Mouse (Mus musculus): ENCODE data around the gene Stxbp3. TPM values are rescaled to one million over a fixed set of nuclear protein-coding genes. Genes with fewer than 3 reads are reported as not detected.
"Not testable (repeated sequence)": the region's sequence is repeated elsewhere in the genome, so short reads cannot be mapped to it uniquely, and the experiment has no call there.

The Stxbp3 gene
- polyA plus RNA-seq (2016; fragmentation: Nextera tagmentation; extraction: Ambion mirVana) = 23.2 and 25.1 TPM in 2 replicates

GRCm38 (mm10) chr3:108840000-108840715, at the start of gene Stxbp3:
Stxbp3 (minus strand) TSS chr3:108840526.
- peak within 1 kb of the TSS; percentile 74 for H3K4me2 ChIP-seq (replicated peaks)
- H3K4me3 ChIP-seq = peak within 1 kb of the TSS; percentile 70
- WGBS = under 1% methylated on average over 56 of the region's 56 CpGs
- H3K9me3 ChIP-seq (replicated peaks) = no peaks in the 10 kb centered on the region
- peak within 1 kb of the TSS; percentile 66 for H3K27ac ChIP-seq
- peak within 1 kb of the TSS; percentile 60 for H3K9ac ChIP-seq
- H3K27me3 ChIP-seq = no peaks in the 10 kb centered on the region
- no peaks in the 10 kb centered on the region for H3K36me3 ChIP-seq
- peaks cover 5% of the 10 kb centered on the region for H3K4me1 ChIP-seq
- ATAC-seq (ENCODE audit: low FRiP score) = peak; percentile 97

DNA sequence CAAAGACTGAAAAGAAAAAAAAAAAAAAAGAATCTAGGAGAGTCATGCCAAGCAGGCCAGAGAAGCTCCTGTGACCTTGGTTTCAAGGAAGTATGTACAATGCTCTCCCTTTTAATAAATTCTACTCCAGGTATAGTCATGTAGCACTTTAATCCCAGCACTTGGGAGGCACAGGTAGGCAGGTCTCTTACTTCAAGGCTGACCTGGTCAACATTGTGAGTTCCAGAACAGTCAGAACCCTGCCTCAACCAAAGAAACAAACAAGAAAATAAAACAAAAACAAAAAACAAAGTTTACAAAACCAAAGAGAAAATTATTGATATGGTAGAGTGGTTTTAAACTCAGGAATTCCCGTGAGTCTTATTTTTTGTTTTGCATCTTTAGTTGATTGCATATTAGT, 49.6 kb upstream of the Stxbp3 start, which contains the start of gene Fndc7:
Fndc7 (minus strand) TSS at position 101 of the 400 bp plus-strand sequence.
- no peaks in the 10 kb centered on the region for H3K9me3 ChIP-seq (replicated peaks)
- no peak for ATAC-seq (ENCODE audit: low FRiP score)
- no peak within 1 kb of the TSS for H3K27ac ChIP-seq
- H3K27me3 ChIP-seq = no peaks in the 10 kb centered on the region
- H3K4me3 ChIP-seq = no peak within 1 kb of the TSS
- H3K36me3 ChIP-seq = no peaks in the 10 kb centered on the region
- no peak within 1 kb of the TSS for H3K4me2 ChIP-seq (replicated peaks)
- H3K4me1 ChIP-seq = peaks cover 16% of the 10 kb centered on the region
- WGBS = 93% methylated on average over 1 of the region's 1 CpGs
- H3K9ac ChIP-seq = no peak within 1 kb of the TSS

GRCm38 (mm10) chr3:108887618-108887975, 47.3 kb upstream of the Stxbp3 start:
- no peaks in the 10 kb centered on the region for H3K27me3 ChIP-seq
- no peak for ATAC-seq (ENCODE audit: low FRiP score)
- WGBS = 90% methylated on average over 3 of the region's 3 CpGs
- H3K27ac ChIP-seq = no peak overlapping the region
- no peak overlapping the region for H3K4me2 ChIP-seq (replicated peaks)
- no peaks in the 10 kb centered on the region for H3K9me3 ChIP-seq (replicated peaks)
- no peaks in the 10 kb centered on the region for H3K36me3 ChIP-seq
- peaks cover 20% of the 10 kb centered on the region for H3K4me1 ChIP-seq
- H3K9ac ChIP-seq = no peak overlapping the region
- no peak overlapping the region for H3K4me3 ChIP-seq

DNA sequence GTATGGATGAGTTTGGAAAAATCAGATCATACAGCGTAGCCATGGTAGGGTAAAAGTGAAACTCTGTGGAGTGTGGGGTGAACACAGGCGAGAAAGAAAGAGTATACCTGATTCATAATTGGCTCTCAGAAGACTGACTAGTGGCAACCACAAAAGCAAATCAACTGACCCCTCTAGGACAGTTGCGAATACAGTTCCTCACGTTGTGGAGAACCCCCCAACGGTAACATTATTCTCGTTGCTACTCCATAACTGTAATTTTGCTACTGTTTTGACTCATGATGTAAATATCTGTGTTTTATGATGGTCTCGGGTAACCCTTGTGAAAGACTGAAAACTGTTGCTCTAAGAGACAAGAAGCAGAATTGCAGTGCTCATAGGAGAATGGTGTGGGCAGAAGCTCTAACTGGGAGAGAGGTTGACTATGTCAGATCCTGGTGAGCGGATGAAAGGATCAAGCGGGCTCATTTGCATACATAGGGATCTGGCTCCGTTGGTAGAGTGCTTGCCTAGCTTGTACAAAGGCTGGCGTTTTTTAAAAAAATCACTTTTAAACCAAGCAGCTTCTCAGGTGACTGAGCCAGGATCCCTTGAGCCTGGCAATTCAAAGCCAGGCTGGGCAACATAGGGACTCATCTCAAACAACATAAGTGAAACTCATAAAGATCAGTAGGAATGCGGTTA, 46.8 kb upstream of the Stxbp3 start:
- Histone ChIP-seq H3K9me3 (replicated peaks) (no peaks in the 10 kb centered on the region), H3K4me1 (peaks cover 20% of the 10 kb centered on the region), H3K9ac (no peak overlapping the region), H3K36me3 (no peaks in the 10 kb centered on the region), H3K27me3 (no peaks in the 10 kb centered on the region), H3K4me2 (replicated peaks) (no peak overlapping the region), H3K4me3 (no peak overlapping the region), H3K27ac (no peak overlapping the region)
- ATAC-seq (ENCODE audit: low FRiP score) = no peak
- WGBS = 65% methylated on average over 12 of the region's 12 CpGs

- Histone ChIP-seq H3K9ac (no peak overlapping the region), H3K4me2 (replicated peaks) (no peak overlapping the region), H3K9me3 (replicated peaks) (no peaks in the 10 kb centered on the region), H3K4me1 (peaks cover 25% of the 10 kb centered on the region), H3K36me3 (no peaks in the 10 kb centered on the region), H3K4me3 (no peak overlapping the region), H3K27me3 (no peaks in the 10 kb centered on the region), H3K27ac (0 out of 2 replicates have a peak overlapping the region, but pooled peaks have one; percentile 13)
- WGBS = 48% methylated on average over 8 of the region's 9 CpGs
- ATAC-seq (ENCODE audit: low FRiP score) = peak; percentile 72
These were observed 45.6 kb upstream of the Stxbp3 start for GRCm38 (mm10) chr3:108885686-108886530.

GRCm38 (mm10) chr3:108884706-108885289, 44.5 kb upstream of the Stxbp3 start:
- Histone ChIP-seq H3K9ac (no peak overlapping the region), H3K4me1 (peaks cover 29% of the 10 kb centered on the region), H3K9me3 (replicated peaks) (no peaks in the 10 kb centered on the region), H3K36me3 (no peaks in the 10 kb centered on the region), H3K27ac (peak overlapping the region; percentile 55; the same call in 1 of the 2 replicates), H3K27me3 (no peaks in the 10 kb centered on the region), H3K4me3 (no peak overlapping the region), H3K4me2 (replicated peaks) (no peak overlapping the region)
- no peak for ATAC-seq (ENCODE audit: low FRiP score)
- 47% methylated on average over 8 of the region's 8 CpGs for WGBS

- H3K4me2 ChIP-seq (replicated peaks) = no peak overlapping the region
- no peak overlapping the region for H3K4me3 ChIP-seq
- no peaks in the 10 kb centered on the region for H3K27me3 ChIP-seq
- H3K36me3 ChIP-seq = no peaks in the 10 kb centered on the region
- no peaks in the 10 kb centered on the region for H3K9me3 ChIP-seq (replicated peaks)
- H3K27ac ChIP-seq = no peak overlapping the region
- WGBS = 77% methylated on average over 2 of the region's 2 CpGs
- H3K9ac ChIP-seq = no peak overlapping the region
- H3K4me1 ChIP-seq = peaks cover 38% of the 10 kb centered on the region
- no peak for ATAC-seq (ENCODE audit: low FRiP score)
These were observed 42.7 kb upstream of the Stxbp3 start for GRCm38 (mm10) chr3:108883067-108883466.

GRCm38 (mm10) chr3:108881873-108882272, 41.5 kb upstream of the Stxbp3 start:
- not testable (repeated sequence) for H3K9me3 ChIP-seq (replicated peaks); H3K27me3 ChIP-seq; H3K4me2 ChIP-seq (replicated peaks); H3K4me3 ChIP-seq; H3K9ac ChIP-seq; H3K36me3 ChIP-seq; H3K27ac ChIP-seq; ATAC-seq (ENCODE audit: low FRiP score)
- H3K4me1 ChIP-seq = peaks cover 34% of the 10 kb centered on the region
- WGBS = 24% methylated on average over 4 of the region's 4 CpGs

- peak overlapping the region; percentile 35 for H3K4me2 ChIP-seq (replicated peaks)
- 59% methylated on average over 28 of the region's 28 CpGs for WGBS
- H3K9me3 ChIP-seq (replicated peaks) = no peaks in the 10 kb centered on the region
- H3K4me1 ChIP-seq = peaks cover 28% of the 10 kb centered on the region
- peak; percentile 9; the same call in 1 of the 2 replicates for ATAC-seq (ENCODE audit: low FRiP score)
- no peak overlapping the region for H3K9ac ChIP-seq
- no peaks in the 10 kb centered on the region for H3K36me3 ChIP-seq
- no peaks in the 10 kb centered on the region for H3K27me3 ChIP-seq
- no peak overlapping the region for H3K4me3 ChIP-seq
- no peak overlapping the region for H3K27ac ChIP-seq
These were observed 40.5 kb upstream of the Stxbp3 start for GRCm38 (mm10) chr3:108880544-108881507.

DNA sequence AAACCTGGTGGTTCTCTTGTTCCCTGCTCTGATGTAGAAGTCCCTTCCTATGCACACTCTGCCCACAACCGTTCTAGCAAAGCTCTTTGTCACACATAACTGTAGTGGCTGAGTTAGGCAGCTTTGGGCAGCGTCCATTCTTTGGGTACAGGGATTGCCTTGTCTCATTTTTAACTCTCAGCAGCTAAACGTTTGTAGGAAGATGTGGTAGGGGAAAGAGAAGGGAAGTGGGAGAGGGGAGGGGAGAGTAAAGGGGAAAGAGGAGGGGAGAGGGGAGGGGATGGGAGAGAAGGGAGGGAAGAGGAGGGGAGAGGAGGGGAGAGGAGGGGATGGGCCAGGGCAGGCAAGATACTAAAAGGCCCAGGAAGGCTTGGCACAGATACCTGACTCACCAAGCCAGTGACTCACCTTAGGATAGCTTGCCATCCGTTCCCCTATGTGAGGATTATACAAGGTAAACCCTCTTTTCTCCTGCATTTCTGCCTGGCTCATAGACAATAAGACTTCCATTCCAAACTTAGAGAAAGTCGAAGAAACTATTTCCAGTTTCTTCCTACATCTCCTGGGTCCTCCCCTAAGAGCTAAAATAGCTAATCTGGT, 39.6 kb upstream of the Stxbp3 start:
- Histone ChIP-seq H3K9ac (no peak overlapping the region), H3K4me3 (no peak overlapping the region), H3K36me3 (no peaks in the 10 kb centered on the region), H3K27me3 (no peaks in the 10 kb centered on the region), H3K4me1 (peaks cover 22% of the 10 kb centered on the region), H3K27ac (no peak overlapping the region), H3K4me2 (replicated peaks) (no peak overlapping the region), H3K9me3 (replicated peaks) (no peaks in the 10 kb centered on the region)
- WGBS = 65% methylated on average over 5 of the region's 5 CpGs
- no peak for ATAC-seq (ENCODE audit: low FRiP score)

DNA sequence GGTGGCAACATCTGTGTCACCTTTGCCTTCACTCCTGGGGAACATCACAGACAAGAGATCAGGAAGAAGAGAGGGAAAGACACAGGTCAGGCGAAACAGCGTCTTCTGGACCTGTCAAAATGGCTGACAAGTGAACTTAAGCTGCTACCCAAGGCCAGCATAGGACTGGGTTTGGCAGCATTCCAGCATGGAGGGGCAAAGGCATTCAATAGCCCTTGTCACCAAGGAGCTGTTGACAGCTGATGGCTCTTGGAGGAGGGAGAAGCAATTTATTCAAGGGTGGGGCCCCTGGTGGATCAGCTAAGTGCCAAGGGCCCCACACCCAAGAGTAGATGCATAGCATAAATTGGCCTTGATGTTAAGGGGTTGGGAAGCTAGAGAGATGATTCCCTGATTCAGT, 38.8 kb upstream of the Stxbp3 start:
- H3K36me3 ChIP-seq = no peaks in the 10 kb centered on the region
- WGBS = 61% methylated on average over 2 of the region's 2 CpGs
- peaks cover 19% of the 10 kb centered on the region for H3K4me1 ChIP-seq
- no peaks in the 10 kb centered on the region for H3K9me3 ChIP-seq (replicated peaks)
- H3K27me3 ChIP-seq = no peaks in the 10 kb centered on the region
- ATAC-seq (ENCODE audit: low FRiP score) = peak; percentile 22; the same call in 1 of the 2 replicates
- H3K27ac ChIP-seq = no peak overlapping the region
- H3K9ac ChIP-seq = no peak overlapping the region
- H3K4me3 ChIP-seq = no peak overlapping the region
- H3K4me2 ChIP-seq (replicated peaks) = no peak overlapping the region
